Mouse (Mus musculus) CD4-positive, CD25-positive, alpha-beta regulatory T cell, adult 4 months (primary cell): ENCODE measurements around the gene Srgap3. TPM values are rescaled to one million over a fixed set of nuclear protein-coding genes. Genes with fewer than 3 reads are reported as not detected.
"Not testable (repeated sequence)": the region's sequence is repeated elsewhere in the genome, so short reads cannot be mapped to it uniquely, and the experiment has no call there.

Experiments used
- ATAC-seq: one replicate; pipeline ENCODE4 v1.8.0; 2017
- polyA plus RNA-seq, 2 experiments: library from polyadenylated mRNA; unstranded; fragments of 100-300 nt; shearing (Covaris generic); gene quantifications; one replicate each; pipeline ENCODE4 v1.2.1; 2017

Gene Srgap3
- polyA plus RNA-seq, 2 experiments from 2014 or later, result 0.44 to 0.67 TPM

GRCm38 (mm10) chr6:112907887-112908584, 39.0 kb downstream of the Srgap3 start:
- no peak for ATAC-seq

DNA sequence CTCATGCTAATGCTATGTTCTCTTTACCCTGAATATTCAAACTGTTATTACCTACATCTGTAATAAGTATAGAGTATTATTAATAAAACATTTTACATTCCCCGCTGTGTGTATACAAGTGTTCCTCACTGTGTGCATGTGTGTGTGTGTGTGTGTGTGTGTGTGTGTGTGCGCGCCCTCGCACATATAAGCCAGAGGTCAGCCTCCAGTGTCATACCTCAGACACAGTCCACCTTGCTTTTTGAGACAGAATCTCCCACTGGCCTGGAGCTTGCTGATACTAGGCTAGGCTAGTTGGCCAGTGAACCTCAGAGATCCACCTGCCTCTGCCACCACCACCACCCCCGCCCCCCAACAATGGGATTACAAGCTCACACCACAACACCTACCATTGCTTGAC, 43.3 kb downstream of the Srgap3 start:
- no peak for ATAC-seq

DNA sequence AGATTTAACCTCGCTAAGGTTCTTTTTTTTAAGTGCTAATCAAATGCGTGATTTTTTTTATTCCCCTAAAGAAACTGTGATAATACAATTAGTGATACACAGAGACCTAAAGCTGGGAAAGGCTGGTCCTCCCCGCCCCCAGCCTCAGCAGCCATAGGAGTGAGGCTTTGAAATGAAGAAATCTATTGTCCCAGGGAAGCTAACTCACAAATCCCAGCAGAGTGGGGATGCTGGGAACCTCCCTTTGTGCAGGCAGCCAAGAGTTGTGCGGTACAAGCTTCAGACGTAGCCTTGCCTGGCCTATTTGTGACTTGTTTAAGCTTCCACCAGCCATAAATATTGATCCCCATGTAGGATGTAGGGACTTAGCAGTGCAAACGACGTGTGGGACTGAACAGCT, 43.8 kb downstream of the Srgap3 start:
- no peak for ATAC-seq

GRCm38 (mm10) chr6:112902791-112903190, 44.3 kb downstream of the Srgap3 start:
- no peak for ATAC-seq

DNA sequence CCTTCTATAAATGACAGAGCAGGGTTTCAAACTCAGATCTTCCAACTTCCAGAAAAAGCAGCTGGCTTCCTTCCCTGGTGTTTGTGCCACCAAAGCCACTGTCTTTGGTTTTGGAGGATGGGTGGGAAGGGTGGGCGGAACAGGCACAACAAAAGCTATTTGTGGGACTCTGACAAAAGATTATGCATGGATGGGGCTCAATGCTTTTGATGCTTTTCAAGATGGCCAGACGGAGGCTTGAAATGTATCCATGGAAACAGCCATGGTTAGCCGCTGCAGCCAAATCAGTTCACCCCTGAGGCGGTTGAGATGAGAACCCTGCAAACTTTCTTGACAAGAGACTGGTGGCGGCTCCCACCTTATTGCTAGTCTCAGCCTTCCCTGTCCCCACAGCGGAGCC, 46.8 kb downstream of the Srgap3 start:
- no peak for ATAC-seq

DNA sequence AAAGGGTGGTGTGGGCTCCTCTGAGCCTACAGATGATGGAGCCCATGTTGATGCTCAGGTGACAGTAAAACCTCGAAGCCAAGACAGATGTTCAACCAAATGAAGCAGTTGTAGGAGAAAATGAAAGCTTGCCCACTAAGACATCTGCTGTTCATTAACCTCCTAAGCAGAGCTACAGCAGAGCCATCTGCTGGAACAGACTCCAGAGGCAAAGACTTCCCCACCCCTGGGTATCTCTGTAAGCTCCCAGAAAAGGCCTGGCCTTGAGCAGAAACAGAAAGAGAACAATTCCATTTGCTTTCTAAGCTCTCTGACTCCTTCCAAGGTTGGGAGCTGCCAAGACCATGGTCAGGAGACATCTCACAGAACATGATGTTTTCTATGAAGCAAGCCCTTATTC, 47.4 kb downstream of the Srgap3 start:
- ATAC-seq, result no peak

GRCm38 (mm10) chr6:112899276-112899675, 47.8 kb downstream of the Srgap3 start:
- no peak for ATAC-seq

DNA sequence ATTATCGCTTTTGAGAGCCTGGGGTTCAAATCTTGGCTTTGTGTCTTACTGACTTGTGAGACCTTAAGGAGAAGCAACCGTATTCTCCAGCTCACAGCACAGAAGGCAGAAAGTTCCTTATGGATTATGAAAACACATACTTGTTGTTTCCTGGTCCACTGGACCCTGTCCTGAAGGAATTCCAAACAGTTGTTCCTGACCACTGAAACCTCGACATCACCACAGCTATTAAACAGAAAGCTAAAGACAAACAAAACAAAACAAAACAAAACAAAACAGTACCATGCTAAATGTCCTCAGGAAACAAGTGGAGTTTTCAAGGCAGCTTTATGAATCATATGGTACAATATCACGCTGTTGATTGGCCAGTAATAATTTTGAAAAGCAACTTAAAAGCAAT, 48.6 kb downstream of the Srgap3 start:
- no peak for ATAC-seq

GRCm38 (mm10) chr6:112896372-112896771, 50.7 kb downstream of the Srgap3 start:
- ATAC-seq, result no peak

- no peak for ATAC-seq
Measured at GRCm38 (mm10) chr6:112890331-112890751, 56.7 kb downstream of the Srgap3 start.

- ATAC-seq, result no peak
Measured at GRCm38 (mm10) chr6:112883588-112884135, 63.4 kb downstream of the Srgap3 start.

- ATAC-seq, result no peak
Measured at GRCm38 (mm10) chr6:112880048-112880534, 67.0 kb downstream of the Srgap3 start.

DNA sequence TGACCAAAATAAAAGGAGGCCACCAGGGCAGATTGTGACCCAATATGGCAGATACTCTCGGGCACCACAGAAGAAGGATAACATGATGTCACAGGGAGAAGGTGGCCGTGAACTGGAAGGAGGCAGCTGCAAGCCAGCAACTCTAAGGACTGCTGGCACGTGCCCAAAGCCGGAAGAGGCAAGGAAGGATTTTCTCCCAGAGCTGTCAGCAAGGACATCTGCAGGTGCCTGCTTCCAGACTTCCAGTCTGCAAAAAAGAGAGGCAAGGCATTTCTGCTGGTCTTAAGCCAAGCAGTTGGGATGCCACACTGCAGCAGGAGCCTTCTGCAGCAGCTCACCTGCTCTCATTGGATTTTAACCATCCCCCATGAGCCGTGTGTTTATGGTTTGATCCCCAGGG, 67.9 kb downstream of the Srgap3 start:
- ATAC-seq, result no peak

DNA sequence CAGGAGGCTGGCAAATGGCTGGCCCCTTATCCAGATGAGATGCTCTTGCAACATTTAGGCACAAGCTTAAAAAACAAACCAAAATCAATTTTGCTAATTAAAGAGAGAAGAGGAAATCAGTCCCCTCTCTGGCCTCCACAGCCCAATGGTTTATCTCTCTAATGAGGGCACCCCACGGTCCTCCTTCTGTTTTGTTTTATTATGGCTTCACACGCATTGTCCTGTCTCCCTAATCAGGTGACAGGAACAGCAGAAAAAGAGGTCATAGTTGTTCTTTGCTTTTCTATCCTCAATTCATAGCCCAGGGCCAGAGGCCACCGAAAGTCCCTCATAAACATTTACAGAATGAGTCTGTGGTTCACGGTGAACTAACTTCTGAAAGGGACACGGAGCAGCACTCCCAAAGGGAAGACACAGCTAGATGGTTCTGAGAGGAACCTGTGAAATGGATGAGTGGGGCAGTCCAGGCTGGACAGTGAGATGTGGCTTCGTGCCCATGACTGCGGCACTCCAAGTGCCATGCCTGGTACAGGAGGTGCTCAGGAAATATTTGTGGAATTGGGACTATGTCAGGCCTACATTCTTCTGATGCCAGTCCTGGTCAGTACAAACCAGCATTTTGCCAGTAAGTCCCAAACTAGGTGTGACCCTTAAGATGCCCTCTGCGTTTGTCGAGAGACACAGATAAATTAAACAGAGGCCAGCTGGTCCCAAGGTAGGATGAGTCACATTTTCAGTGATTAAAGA, 73.8 kb downstream of the Srgap3 start:
- ATAC-seq, result no peak

- no peak for ATAC-seq
Measured at GRCm38 (mm10) chr6:112871241-112871780, 75.8 kb downstream of the Srgap3 start.

DNA sequence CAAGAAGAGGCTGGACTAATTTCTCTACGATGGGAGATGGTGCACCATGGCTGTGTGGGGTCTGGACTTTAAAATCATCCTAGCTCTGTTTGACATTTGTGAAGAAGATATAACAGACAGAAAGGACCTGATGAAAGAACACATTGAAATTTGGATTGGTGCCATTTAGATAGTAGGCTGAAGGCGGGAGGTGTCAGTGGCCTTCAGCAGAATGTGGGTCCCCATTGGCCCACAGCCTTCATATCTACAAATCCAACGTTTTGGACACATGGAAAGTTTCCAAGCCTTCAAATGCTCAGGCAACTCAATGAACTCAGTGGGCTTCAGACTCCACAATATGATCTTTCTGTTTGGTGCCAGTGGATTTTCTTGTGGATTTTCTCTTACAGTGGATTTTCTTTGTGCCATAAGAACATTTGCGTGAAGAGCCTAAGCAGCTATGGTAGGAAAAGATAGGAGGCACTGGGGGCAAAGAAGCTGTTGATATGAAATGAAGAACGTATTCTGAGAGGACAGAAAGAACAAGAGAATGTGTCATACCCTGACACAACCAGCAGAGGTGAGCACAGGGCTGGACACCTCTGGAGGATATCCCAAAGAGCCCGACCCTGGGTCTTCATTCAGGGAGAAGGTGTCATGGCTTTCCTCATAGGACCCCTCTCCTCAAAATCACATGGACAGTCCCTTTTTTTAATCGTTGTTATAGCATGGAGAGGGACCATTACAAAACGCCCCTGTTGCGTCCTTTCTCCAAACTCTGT, 78.7 kb downstream of the Srgap3 start:
- ATAC-seq, result no peak

GRCm38 (mm10) chr6:112866096-112866495, 81.0 kb downstream of the Srgap3 start:
- ATAC-seq, result no peak

- ATAC-seq, result no peak
Measured at GRCm38 (mm10) chr6:112865021-112865531, 82.0 kb downstream of the Srgap3 start.

DNA sequence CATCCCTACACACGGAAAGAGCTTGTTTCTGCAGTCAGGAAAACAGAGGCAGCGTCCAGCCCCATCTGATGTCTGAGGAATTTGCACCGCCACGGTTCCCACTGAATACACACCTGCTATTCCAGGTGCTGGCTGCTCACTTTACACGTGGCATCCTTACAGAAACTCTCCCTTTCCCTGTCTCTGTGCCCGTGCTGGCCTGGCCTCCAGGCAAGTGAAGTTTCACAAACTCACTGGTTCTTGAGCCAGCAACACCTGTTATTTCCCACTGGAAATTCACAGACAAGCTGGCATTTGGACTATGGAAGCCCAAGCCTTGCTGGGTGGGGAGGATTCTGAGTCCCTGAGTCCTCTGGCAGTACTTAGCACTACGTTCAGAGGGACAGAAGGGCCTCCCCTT, 84.6 kb downstream of the Srgap3 start:
- ATAC-seq, result no peak

GRCm38 (mm10) chr6:112861351-112862297, 85.4 kb downstream of the Srgap3 start:
- ATAC-seq, result peak; percentile 85

DNA sequence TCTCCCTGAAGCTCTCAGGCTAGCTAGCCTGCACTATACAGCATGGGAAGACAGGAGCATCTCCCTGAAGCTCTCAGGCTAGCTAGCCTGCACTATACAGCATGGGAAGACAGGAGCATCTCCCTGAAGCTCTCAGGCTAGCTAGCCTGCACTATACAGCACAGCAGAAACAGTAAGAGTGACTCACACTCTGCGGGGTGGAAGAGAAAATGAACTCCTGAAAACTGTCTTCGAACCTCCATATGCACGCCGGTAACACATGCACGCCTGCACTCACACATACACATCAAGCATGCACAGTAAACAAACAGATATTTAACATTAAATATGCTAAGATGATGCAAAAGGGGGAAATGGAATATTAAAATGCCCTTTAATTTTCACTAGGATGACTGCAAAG, 86.8 kb downstream of the Srgap3 start:
- ATAC-seq, result not testable (repeated sequence)
